Comparison of ENCODE assay signal across 7 mouse cellular contexts in the genomic region with DNA sequence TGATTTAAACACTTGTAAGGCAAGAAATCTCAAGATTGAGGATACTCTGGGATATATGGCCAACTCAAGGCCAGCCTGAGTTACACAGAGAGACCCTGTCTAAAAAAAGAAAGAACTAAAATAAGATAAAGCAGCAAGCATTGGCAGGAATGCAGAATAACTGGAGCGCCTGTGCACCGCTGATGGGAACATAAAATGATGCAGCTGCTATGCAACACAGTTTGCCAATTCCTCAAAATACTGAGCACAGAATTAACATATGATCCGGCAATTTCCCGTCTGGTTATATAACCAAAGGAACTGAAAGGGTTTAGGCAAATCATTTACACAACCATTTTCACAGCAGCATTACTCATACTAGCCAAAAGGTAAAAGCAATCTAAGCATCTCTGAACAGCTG. TPM values are rescaled to one million over a fixed set of nuclear protein-coding genes. Genes with fewer than 3 reads are reported as not detected.
A peak's percentile ranks its signal among the peaks of the same experiment; 100 is the strongest.
DNase-seq lines count a peak whose midpoint lies in the region; ATAC-seq lines count a peak whose summit lies in the region.

No protein-coding gene starts in this region.

- no peak overlapping the region for H3K9ac ChIP-seq in kidney, embryonic 16.5 days (replicated peaks; ENCODE audit: low read length)

- peaks cover 6% of the 10 kb centered on the region; the same call in 1 of the 2 replicates for H3K4me1 ChIP-seq in kidney, embryonic 16.5 days (ENCODE audit: insufficient read depth, low read length)

- no peaks in the 10 kb centered on the region for H3K36me3 ChIP-seq in kidney, embryonic 16.5 days (ENCODE audit: insufficient read depth, low read length)

- no peak overlapping the region for H3K4me3 ChIP-seq in kidney, embryonic 16.5 days (ENCODE audit: low read length)

- peak; percentile 39 for DNase-seq in kidney, postnatal 14 days
- DNase-seq in cerebellum, adult 18-20 months = peak; percentile 53 to 61
- peak; percentile 65 to 67 for DNase-seq in heart, adult 9 months (ENCODE audit: low spot score in 2 of 2)
- peak; percentile 62 to 88 for DNase-seq in left cerebral cortex, postnatal 14 days (ENCODE audit: low spot score in 2 of 2)
- no peak for DNase-seq in thymus, postnatal 10 days (ENCODE audit: low spot score in 2 of 2)
- DNase-seq in ovary, postnatal 36 days (ENCODE audit: low spot score) = no peak

- no peak overlapping the region for H3K4me2 ChIP-seq in kidney, embryonic 16.5 days (replicated peaks; ENCODE audit: low read depth, low read length)

- no peaks in the 10 kb centered on the region for H3K9me3 ChIP-seq in kidney, embryonic 16.5 days (ENCODE audit: low read length)

- no peaks in the 10 kb centered on the region for H3K27me3 ChIP-seq in kidney, embryonic 16.5 days (ENCODE audit: insufficient read depth, low read length)

- ATAC-seq in kidney, embryonic 16.5 days (ENCODE audit: low FRiP score, low TSS enrichment) = no peak

- intact Hi-C loops in left cerebral cortex, postnatal 14 days (cut with DNase I) = no loop called here

- 72% methylated on average over 4 of the region's 4 CpGs for WGBS in kidney, embryonic 16.5 days

- no peak overlapping the region for H3K27ac ChIP-seq in kidney, embryonic 16.5 days (ENCODE audit: low read length)

RNA-seq across cellular contexts. Expression of gene Aak1, which starts 30.0 kb away (rescaled TPM):
- polyA plus RNA-seq in kidney, embryonic 16.5 days (2015; fragmentation: Nextera tagmentation; extraction: Ambion mirVana) = 9.0 and 13.5 TPM in 2 replicates
- total RNA-seq in left cerebral cortex, postnatal 14 days (2021) = 100 to 1,000 TPM; 351 to 380 TPM

Comparison
In these comparisons a context has a peak if more than half of its experiments do, and no peak if none do; other contexts are left out.
1. DNase-seq: peak in kidney, postnatal 14 days (single experiment), cerebellum, adult 18-20 months (2 of 2), heart, adult 9 months (2 of 2) and left cerebral cortex, postnatal 14 days (2 of 2); none in thymus, postnatal 10 days (0 of 2) and ovary, postnatal 36 days (single experiment).